Mouse (Mus musculus) brain, embryonic 14.5 days (tissue): ENCODE measurements around the gene Map3k20.

Source experiments
- CTCF ChIP-seq: fragments of 200-500 bp; IDR thresholded peaks from 2 replicates; pipeline ENCODE4 v1.5.1; 2012; ENCODE audit warnings: inconsistent platforms, mild to moderate bottlenecking, moderate library complexity, borderline replicate concordance; ENCODE audit not compliant: insufficient read depth, insufficient read length; ENCODE audit errors: extremely low read depth
- POLR2A ChIP-seq: fragments of 200-500 bp; IDR thresholded peaks from 2 replicates; pipeline ENCODE4 v1.6.1; 2012; ENCODE audit warnings: mild to moderate bottlenecking, inconsistent platforms, borderline replicate concordance; ENCODE audit not compliant: poor library complexity, insufficient read depth, insufficient read length, severe bottlenecking; ENCODE audit errors: extremely low read depth

DNA sequence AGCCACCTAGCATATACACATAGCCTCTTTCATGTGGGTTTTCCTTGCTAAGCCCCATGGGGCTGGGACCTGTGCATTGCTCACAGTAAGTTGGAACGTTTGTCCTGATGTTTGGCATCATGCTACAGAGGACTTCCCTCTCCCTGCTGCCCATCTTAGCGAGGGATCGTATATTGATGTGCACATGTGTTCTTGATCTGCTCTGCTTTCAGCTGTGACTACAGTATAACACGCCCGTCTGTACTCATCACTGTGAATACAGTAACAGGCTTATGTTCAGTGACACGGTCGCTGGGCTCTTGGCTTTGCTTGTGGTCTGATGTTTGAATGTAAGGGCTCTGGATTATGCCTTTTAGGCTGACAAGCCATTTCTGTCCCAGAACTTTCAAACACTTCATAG lies 20.3 kb downstream of the Map3k20 start:
- TF ChIP-seq POLR2A (no peak), CTCF (no peak)
